Mouse (Mus musculus) Muller cell, postnatal 12 days (primary cell): ENCODE data around the gene Oxld1.
A peak's percentile ranks its signal among the peaks of the same experiment; 100 is the strongest.

Experiments used
- DNase-seq: peaks from one replicate; pipeline ENCODE4 v3.0.0-alpha.2; 2015; ENCODE audit errors: inconsistent ontology term

The Oxld1 gene

DNA sequence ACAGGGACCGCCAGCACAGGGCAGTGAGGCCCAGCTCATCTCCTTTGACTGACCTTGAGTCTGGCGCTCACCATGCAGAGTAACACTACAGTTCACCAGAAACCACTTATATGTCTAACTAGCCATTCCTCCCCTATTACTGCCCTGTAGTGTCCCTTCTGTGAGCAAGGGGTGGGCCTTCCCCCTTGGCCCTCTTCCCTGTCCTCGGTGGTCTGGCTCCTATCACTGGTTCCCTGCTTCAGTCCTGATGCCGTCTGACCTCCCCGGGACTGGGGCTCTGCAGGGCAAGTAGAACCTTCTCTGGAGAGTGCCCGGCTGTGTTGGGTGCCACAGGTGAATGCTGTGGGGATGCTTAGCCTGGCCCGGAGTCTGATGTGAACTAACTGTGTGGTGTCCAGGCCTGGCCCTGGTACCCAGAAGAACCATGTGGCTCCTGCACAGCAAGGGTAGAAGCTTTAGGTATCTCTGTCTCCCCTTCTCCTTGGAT is 25.6 kb upstream of the Oxld1 start:
- DNase-seq: no peak

DNA sequence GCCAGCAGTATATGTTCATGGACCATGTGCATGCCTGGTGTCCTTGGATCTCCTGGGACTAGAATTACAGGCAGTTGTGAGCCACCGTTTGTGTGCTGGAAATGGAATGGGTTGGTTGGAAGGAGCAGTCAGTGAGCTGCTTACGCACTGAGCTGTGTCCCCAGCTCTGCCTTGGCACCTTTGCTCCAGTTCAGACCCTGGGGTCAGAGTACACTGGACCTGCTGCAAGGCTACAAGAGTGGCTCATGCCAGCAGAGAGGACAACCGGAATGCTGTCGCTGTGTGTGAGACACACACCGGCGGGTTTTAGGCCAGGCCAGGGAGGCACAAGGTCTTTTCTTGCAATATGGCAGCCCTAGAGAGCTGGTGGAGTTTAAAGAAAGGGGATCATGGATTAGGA is 14.2 kb upstream of the Oxld1 start:
- DNase-seq: no peak

DNA sequence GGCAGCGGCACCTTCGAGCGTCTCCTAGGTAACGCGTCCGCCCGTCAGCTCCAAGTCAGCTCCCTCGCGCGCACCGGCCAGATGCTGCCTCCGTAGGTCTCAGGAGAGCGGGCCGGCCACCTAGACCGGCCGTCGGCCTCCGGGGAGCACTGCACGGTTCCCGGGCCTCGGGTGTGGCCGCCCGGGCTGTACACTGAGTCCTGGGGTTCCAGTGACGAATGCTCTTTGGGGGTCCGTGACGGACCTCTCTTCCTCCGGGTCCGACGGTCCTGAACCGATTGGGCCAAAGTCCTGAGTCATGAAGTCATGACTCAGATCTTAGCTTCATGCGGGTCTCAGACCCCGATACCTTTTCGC is 9.8 kb upstream of the Oxld1 start:
- no peak for DNase-seq

DNA sequence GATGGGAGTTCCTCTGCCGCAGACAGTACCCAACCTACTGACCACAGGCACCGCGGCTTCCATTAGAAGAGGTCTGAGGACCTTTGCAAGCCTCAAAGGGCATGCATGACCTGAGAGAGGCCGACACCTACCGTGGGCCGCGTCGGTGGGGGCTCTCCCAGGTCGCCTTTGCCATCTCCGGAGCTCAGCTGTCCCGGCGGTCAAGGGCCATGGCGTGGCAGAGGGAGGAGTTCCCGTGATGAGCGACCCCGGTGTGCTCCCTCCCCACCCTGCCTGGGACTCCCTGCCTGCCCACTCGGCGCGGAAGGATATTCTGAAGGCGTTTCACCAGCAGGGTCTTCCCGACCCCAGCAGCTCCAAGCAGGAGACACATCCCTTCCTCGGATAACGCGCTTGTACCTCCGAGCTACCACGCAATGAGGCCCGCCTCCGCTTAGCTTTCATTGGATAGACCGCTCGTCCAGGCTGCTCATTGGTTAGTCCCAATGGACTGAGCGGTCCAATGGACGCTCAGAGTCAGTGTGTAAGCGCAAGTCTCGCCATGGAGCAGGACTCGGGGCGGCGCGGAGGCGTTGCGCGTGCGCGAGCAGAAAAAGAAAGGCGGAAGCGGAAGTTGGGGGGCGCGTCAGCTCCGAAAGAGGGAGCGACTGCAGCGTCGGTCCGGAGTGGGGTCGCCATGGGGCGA is 9.3 kb upstream of the Oxld1 start, which contains the start of gene Arl16:
Gene Arl16, minus strand, starts transcription at position 557 of the 685 bp plus-strand sequence.
- peak; percentile 99 for DNase-seq

DNA sequence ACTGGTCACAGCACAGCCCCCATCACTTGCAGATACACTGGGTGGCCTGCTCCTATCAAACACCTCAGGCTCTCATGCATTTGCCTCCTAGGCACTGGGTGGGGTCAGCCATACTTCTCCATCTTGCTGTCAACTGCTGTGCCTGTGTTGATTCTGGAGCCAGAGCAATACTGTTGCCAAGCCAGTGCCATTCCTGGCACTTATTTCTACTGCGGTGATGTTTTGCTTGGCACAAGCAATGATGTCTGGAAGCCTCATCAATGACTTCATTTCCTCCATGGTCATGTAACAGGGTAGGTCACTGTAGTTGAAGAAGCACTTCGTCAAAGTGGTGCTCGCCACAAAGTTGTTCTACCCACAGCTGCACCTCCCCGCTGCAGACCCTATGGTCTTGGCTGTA is 7.7 kb upstream of the Oxld1 start:
- no peak for DNase-seq

DNA sequence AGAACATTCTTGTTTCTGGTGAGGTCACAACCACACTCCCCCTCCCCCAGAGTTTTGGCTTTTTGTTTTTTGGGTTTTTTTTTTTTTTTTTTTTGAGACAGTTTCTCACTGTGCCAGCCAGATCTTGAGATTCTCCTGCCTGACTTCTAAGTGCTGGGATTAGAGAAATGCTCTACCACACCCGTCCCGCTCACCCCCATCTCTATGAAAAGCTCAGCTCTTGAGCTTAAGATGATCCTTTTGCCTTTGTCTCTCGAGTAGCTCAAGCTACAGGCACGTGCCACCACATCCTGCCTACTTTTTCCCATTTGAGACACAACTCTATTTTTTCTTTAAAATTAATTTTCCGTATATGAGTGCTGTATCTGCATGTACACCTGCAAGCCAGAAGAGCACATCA is 6.5 kb upstream of the Oxld1 start:
- DNase-seq: no peak

DNA sequence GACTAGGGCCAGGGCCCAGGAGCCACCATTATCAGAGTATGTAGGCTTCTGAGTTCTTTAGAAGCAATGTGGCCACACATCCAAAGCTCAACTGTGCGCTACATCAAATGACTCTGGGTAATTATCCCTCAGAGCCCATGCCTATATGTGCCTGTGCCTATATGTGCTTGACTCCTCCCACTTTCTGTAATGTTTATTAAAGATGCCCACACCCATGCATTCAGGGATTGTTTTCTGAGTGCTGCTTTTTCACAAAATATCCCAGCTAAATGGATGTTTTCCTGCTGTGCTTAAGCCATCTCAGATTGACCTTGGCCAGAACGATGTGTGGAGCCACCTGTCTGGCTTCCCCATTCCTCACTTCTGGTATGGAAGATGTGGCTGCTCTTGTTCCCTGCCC is 5.7 kb upstream of the Oxld1 start:
- DNase-seq: no peak

DNA sequence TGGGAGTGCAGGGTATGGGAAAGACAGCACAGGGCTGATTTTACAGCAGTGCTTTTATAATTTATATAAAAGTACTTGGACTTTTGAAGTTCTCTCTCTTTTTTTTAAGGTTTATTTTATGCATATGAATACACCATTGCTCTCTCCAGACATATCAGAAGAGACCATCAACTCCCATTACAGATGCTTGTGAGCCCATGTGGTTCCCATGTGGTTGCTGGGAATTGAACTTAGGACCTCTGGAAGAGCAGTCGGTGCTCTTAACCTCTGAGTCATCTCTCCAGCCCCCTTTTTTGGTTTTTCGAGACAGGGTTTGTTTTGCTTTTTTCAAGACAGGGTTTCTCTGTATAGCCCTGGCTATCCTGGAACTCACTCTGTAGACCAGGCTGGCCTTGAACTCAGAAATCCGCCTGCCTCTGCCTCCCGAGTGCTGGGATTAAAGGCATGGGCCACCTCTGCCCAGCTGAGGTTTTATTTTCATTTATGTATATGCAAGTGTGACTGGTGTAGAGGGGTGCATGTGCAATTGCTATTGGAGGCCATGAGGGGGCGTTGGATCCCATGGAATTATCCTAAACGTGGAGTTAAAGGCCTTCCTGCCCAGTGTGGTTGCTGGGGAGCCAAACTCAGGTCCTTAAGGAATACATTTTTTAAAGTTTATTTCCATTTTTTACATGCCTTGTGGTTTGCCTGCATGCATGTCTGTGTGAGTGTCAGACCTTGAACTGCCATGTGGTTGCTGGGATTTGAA is 1.2 kb upstream of the Oxld1 start:
- DNase-seq: no peak

DNA sequence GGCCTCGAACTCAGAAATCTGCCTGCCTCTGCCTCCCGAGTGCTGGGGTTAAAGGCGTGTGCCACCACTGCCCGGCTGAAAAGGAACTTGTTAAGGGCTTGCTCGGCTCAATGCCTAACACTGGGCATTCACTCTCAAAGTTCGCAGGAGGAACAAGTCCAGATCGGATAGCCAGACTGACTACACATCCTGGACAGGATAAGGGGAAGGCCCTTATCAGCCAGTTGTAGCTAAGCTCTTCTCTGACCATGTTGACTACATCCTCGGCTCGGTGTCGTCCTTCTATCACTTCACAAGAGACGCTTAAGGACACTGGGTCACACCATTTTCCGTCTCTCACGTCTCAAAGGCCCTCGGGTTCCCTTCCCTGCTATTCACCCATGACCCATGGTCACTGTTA is 498 bp downstream of the Oxld1 start:
- DNase-seq: no peak

DNA sequence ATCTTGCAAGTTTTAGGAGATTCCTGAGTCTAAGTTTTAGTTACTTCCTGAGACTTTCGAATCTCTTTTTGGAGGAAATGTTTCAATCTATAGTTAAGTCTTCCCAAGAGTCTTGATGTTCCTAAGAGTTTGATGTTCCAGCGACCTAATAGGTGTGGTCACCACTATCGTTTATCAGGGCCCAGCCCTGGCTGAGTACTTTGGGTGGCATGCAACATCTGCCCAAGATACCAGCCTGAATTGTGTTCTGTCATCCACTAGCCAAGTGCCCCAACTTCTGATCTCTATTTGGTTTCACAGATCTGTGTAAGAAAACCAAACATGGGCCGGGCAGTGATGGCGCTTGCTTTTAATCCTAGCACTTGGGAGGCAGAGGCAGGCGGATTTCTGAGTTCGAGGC is 2.5 kb downstream of the Oxld1 start:
- DNase-seq: no peak

DNA sequence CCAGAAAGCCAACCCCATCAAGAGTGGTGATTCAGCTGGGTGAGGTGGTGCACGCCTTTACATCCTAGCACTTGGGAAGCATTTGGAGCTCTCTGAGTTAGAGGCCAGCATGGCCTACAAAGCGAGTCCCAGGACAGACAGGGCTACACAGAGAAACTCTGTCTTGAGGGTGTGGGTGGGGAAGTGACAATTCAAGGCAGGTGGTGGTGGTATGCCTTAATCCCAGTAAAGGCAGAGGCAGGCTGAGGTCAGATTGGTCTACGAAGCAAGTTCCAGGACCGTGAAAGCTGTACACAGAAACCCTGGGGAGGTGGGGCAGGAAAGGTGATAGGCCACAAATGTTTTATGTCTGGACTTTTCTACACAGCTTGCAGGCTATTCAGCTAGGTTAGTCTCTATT is 2.9 kb downstream of the Oxld1 start:
- DNase-seq: no peak

DNA sequence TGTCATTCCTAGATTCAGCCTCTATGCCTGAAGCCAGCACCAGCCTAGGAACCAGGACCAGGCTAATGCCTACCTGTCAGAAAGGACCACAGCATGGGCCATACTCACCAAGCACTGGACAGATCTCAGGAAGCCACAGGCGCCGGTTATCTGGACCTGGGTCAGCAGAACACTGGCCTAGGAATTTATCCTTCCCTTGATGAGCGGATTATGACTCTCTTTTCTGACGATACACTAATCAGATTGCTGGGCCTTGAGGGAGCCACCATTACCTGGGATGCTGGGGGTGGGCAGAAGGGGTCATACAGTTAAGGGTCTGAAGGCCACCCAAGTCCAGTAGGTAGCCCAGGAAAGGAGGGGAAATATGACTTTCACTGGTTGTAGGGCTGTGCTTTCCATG is 4.6 kb downstream of the Oxld1 start, which contains the start of gene Pde6g:
Gene Pde6g, minus strand, starts transcription at position 195 of the 400 bp plus-strand sequence.
- DNase-seq: no peak

DNA sequence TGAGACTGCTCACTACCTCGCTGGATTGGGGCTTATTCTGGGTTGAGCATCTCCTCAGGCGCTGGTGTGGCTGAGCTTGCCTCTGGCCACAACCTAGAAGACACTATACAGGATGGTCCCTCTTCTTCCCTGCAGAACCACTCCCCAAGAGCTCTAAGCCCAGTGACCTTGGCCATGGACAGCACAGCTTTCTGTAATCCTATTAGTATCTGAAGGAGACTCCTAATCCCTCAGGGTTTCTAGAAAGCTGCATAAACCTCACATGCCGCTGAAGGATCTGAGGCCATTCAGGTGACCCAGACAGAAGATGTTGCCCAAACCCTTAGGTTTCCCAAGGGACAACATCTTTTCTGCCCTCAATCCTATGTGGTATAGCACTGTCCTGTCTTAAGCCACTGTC is 5.6 kb downstream of the Oxld1 start:
- DNase-seq: no peak

DNA sequence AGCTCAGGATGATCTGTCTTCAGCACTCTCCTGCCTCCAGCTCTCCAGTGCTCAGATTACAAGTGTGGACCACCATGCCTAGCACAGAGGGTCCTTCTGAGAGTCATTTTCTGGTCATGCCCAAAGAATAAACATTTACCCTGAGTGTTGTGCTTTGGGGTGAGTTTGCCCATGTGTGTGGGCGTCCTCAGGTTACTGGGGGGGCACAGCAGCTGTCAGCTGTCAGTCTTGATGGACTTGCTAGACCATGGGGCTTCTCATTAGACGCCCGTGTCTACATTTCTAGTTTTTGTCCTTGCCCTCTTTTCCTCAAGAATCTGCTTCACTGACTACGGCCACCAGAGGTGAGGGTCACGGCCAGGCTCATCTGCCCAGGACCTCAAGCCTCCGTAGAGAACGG is 10.7 kb downstream of the Oxld1 start:
- no peak for DNase-seq

DNA sequence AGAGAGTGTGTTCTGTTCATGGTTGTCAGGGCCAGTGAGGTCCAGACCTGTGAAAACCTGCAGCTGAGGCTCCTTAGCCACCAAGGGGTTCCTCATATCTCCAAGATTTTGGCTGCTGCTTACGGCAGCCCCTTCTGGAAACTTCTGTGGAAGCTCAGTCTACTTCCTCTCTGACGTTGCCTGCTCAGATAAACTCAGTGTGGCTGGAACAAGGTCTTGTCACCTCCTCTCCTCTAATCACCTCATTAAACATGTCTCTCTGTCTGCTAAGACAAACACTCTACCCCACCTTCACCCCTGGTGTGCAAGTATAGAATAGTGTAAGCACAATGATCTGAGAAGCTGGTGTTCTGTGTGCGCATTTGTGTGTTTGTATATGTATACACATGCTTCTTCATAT is 12.4 kb downstream of the Oxld1 start:
- no peak for DNase-seq

DNA sequence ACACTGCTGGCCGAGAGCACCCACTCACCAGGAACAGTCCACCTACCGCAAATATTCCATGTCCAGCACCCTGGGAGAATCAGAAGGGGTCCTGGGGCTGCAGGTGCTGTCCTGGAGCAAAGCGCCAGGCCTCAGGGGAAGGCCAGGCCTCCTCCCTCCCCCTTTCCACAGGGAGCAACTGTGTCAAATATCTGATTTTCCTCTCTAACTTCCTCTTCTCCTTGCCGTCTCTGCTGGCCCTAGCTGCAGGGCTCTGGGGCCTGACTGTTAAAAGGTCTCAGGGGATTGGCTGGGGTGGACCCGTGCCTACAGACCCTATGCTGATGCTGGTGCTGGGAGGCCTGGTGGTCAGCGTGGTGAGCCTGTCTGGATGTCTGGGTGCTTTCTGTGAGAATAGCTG is 13.8 kb downstream of the Oxld1 start:
- DNase-seq: no peak

DNA sequence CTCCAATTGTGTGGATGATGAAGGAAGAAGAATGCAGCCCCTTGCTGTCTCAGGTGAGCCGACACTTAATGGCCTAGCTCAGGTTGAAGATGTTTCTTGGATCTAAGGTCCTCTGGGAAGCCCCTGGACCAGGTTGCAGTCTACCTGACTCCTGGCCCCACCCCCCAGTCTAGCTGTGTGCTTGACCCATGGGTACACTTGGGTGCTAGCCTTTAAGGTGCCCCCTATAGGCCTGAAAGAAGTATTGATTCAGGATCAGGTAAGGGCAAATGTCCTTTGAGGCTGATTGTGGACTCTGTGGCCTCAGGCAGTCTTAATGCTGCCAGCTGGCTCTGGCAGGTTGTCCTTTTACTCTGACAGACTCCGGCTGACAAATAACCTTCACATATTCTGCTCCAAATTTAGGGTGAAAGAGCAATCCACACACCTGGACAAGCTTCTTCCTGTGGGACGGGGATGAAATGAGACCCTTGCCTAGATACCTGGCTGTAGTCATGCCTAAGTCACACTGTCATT is 15.0 kb downstream of the Oxld1 start:
- no peak for DNase-seq

DNA sequence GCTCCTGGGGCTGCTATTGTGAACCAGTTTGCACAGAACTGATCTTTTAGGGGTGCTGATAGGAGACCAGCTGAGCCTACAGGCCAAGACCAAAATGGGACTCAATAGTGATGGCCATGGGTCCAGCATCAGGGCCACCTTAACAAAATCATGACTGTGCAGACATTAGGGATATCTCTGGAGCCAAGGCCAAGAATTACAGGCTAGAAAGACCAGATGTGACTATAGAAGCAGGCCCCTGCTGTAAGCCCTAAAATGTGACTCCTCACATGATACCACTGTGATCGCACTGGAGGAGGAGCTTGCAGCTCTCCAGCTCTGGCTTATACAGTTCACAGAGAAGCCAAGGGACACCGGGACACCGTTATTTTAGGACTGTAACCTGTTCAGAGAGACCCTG is 15.5 kb downstream of the Oxld1 start, which contains the start of gene Tspan10:
Gene Tspan10, plus strand, starts transcription at position 301 of the 400 bp plus-strand sequence.
- DNase-seq: no peak

DNA sequence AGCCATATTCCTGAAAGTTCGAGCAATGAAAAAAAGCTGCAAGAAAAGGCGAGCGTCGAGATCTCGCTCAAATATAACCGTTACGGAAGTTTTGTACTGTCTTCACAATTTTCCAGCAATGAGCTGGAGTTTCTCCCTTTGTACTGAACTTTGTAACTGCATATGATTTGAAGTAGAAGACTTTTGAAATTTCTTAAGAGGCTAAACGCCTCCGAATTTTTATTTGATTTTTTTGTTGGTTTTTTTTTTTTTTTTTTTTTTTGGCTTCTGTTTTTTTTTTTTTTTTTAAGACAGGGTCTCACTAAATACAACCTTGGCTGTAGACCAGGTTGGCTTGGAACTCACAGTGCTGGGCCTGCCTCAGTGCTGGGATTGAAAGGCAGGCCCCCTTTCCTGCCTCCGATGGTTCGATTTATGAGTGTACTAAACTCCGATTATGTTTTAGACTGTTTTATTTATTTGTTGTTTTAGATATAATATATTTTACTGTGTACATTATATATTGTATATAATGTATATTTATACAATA is 19.9 kb downstream of the Oxld1 start:
- DNase-seq: no peak

DNA sequence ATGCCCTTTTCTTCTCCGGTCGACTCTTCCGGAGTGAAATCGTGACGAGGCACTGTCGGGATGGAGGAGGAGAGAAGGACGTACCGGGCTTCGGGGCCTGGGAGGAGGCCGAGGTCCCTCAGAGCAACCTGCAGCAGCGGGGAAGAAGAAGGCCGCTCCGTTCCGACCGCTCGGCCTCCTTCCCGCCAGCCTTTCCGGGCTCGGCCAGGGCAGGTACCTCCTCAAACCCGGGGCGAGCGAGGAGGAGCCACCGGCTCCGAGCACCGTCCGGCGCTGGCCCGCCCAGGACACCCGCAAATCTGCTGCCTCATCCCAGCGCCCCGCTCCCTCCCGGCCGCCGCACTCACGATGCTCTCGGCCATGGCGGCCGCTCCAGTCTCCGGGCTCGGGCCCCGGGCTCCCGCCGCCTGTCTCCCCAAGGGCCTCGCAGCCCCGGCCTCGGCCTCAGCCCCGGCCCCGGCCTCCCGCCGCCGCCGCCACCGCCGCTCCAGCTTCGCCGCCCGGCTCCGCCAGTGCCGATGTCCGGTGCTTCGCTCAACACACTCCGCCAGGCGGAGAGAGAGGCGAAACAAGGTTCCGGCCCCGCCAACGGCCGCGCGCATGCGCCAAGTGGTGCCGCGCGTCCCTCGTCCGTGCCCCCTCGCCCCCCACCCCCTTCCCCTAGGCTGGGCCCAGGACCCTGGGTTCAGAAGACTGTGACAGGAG is 20.6 kb downstream of the Oxld1 start, which contains the start of gene Nploc4:
Gene Nploc4, minus strand, starts transcription at position 557 of the 705 bp plus-strand sequence.
- peak; percentile 85 for DNase-seq

DNA sequence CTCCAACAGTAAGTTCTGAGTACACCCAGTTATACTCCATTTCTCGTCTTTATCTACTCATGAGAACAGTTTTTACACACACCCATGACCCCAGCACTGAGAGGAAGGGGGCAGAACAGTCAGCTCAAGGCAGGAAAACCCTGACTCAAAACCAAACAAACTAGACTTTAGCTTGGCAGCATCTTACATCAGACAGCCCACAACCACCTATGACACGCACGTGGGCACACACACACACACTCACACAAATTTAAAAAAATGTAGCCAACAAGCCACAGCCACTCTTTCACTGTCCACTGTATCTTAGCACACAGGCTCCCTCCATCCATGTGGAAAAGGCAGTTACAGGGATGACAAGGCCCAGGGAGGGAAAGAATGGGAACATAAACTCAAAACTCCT is 31.1 kb downstream of the Oxld1 start:
- DNase-seq: no peak
